Mouse (Mus musculus) lung, embryonic 14.5 days (tissue): ENCODE data around the gene Kcnh8. TPM values are rescaled to one million over a fixed set of nuclear protein-coding genes. Genes with fewer than 3 reads are reported as not detected.

Experiments
- ATAC-seq: fragments of 200-750 bp; cut with Nextera tagmentation; 2 replicates; pipeline ENCODE4 v1.8.0; 2017; ENCODE audit warnings: mild to moderate bottlenecking, moderate TSS enrichment, moderate library complexity; ENCODE audit not compliant: insufficient read depth
- DNase-seq: peaks from one replicate; pipeline ENCODE4 v3.0.0-alpha.2; 2015
- H3K27ac ChIP-seq: fragments of 300-500 bp; sonication (generic); 2 replicates; pipeline ENCODE4 v1.5.1; 2014; ENCODE audit warnings: low read depth, mild to moderate bottlenecking, moderate library complexity
- H3K27me3 ChIP-seq: fragments of 300-500 bp; sonication (generic); 2 replicates; pipeline ENCODE4 v1.6.1; 2014; ENCODE audit warnings: low read length, control low read depth; ENCODE audit not compliant: insufficient read depth
- H3K36me3 ChIP-seq: fragments of 300-500 bp; sonication (generic); 2 replicates; pipeline ENCODE4 v1.6.1; 2014; ENCODE audit warnings: control low read depth; ENCODE audit not compliant: insufficient read depth
- H3K4me1 ChIP-seq: fragments of 300-500 bp; sonication (generic); 2 replicates; pipeline ENCODE4 v1.6.1; 2014; ENCODE audit warnings: antibody characterized with exemption, control low read depth; ENCODE audit not compliant: insufficient read depth
- H3K4me2 ChIP-seq: fragments of 300-500 bp; sonication (generic); 2 replicates; pipeline ENCODE4 v1.6.1; 2014; ENCODE audit warnings: mild to moderate bottlenecking
- H3K4me3 ChIP-seq: fragments of 300-500 bp; sonication (generic); 2 replicates; pipeline ENCODE4 v1.5.1; 2014; ENCODE audit warnings: low read depth, low read length
- H3K9ac ChIP-seq: fragments of 300-500 bp; sonication (generic); 2 replicates; pipeline ENCODE4 v1.6.1; 2014
- H3K9me3 ChIP-seq: fragments of 300-500 bp; sonication (generic); 2 replicates; pipeline ENCODE4 v1.6.1; 2016; ENCODE audit warnings: low read depth, low read length, control low read depth
- CTCF ChIP-seq: IDR thresholded peaks from 2 replicates; pipeline ENCODE4 v1.5.1; 2016; ENCODE audit warnings: antibody characterized with exemption, low read depth
- WGBS: fragments of 180-500 bp; shearing (Covaris S2); extraction: QIAGEN DNeasy Blood & Tissue Kit; methylation state at CpG from one replicate; pipeline ENCODE4 v1.1.7; 2014; 5-methylcytosine and 5-hydroxymethylcytosine counted together
- polyA plus RNA-seq: library from polyadenylated mRNA; unstranded; fragments of >200 nt; fragmentation: Nextera tagmentation; extraction: Ambion mirVana; gene quantifications from 2 replicates; pipeline ENCODE4 v1.2.1, GENCODE M21; 2014

Kcnh8 gene
- polyA plus RNA-seq, 1 experiment from 2014 or later, result 0.14 TPM

GRCm38 (mm10) chr17:52712319-52712718, 109.8 kb downstream of the Kcnh8 start:
- no peak for TF ChIP-seq CTCF
- ATAC-seq, result no peak
- DNase-seq, result no peak
- no peak overlapping the region for H3K9ac ChIP-seq
- no peak overlapping the region for H3K27ac ChIP-seq
- H3K4me2 ChIP-seq, result no peak overlapping the region
- H3K36me3 ChIP-seq, result no peaks in the 10 kb centered on the region
- no peaks in the 10 kb centered on the region for H3K4me1 ChIP-seq
- H3K9me3 ChIP-seq, result no peaks in the 10 kb centered on the region
- WGBS, result 26% methylated on average over 1 of the region's 1 CpGs
- no peaks in the 10 kb centered on the region for H3K27me3 ChIP-seq
- H3K4me3 ChIP-seq, result no peak overlapping the region

- no peak for TF ChIP-seq CTCF
- no peaks in the 10 kb centered on the region for H3K4me1 ChIP-seq
- no peak overlapping the region for H3K4me2 ChIP-seq
- no peaks in the 10 kb centered on the region for H3K9me3 ChIP-seq
- no peak overlapping the region for H3K27ac ChIP-seq
- no peaks in the 10 kb centered on the region for H3K27me3 ChIP-seq
- DNase-seq, result no peak
- 72% methylated on average over 3 of the region's 3 CpGs for WGBS
- H3K4me3 ChIP-seq, result no peak overlapping the region
- H3K9ac ChIP-seq, result no peak overlapping the region
- ATAC-seq, result no peak
- no peaks in the 10 kb centered on the region for H3K36me3 ChIP-seq
These were observed 119.7 kb downstream of the Kcnh8 start for GRCm38 (mm10) chr17:52722214-52722613.

- no peak for ATAC-seq
- H3K4me3 ChIP-seq, result no peak overlapping the region
- no peak for TF ChIP-seq CTCF
- DNase-seq, result no peak
- no peak overlapping the region for H3K9ac ChIP-seq
- 69% methylated on average over 2 of the region's 2 CpGs for WGBS
- no peak overlapping the region for H3K4me2 ChIP-seq
- no peaks in the 10 kb centered on the region for H3K9me3 ChIP-seq
- H3K27me3 ChIP-seq, result no peaks in the 10 kb centered on the region
- H3K36me3 ChIP-seq, result no peaks in the 10 kb centered on the region
- no peak overlapping the region for H3K27ac ChIP-seq
- H3K4me1 ChIP-seq, result no peaks in the 10 kb centered on the region
These were observed 126.3 kb downstream of the Kcnh8 start for GRCm38 (mm10) chr17:52728806-52729205.

- Histone ChIP-seq H3K4me3 (no peak overlapping the region), H3K9me3 (no peaks in the 10 kb centered on the region), H3K4me2 (no peak overlapping the region), H3K4me1 (no peaks in the 10 kb centered on the region), H3K27ac (no peak overlapping the region), H3K36me3 (no peaks in the 10 kb centered on the region), H3K27me3 (no peaks in the 10 kb centered on the region), H3K9ac (no peak overlapping the region)
- TF ChIP-seq CTCF, result no peak
- DNase-seq (no peak), ATAC-seq (no peak)
These were observed 135.9 kb downstream of the Kcnh8 start for GRCm38 (mm10) chr17:52738436-52738835.

GRCm38 (mm10) chr17:52788151-52788550, 185.6 kb downstream of the Kcnh8 start:
- no peak for ATAC-seq
- 64% methylated on average over 3 of the region's 3 CpGs for WGBS

GRCm38 (mm10) chr17:52804463-52804862, 202.0 kb downstream of the Kcnh8 start:
- ATAC-seq, result no peak

More at GRCm38 (mm10) chr17:52788151-52788550, 185.6 kb downstream of the Kcnh8 start:
- Histone ChIP-seq H3K27me3 (no peaks in the 10 kb centered on the region), H3K9ac (no peak overlapping the region), H3K4me3 (no peak overlapping the region), H3K36me3 (no peaks in the 10 kb centered on the region), H3K27ac (no peak overlapping the region), H3K4me1 (no peaks in the 10 kb centered on the region), H3K9me3 (no peaks in the 10 kb centered on the region), H3K4me2 (no peak overlapping the region)
- DNase-seq, result no peak
- no peak for TF ChIP-seq CTCF

GRCm38 (mm10) chr17:52810773-52811172, 208.3 kb downstream of the Kcnh8 start:
- TF ChIP-seq CTCF, result no peak
- WGBS, result 63% methylated on average over 1 of the region's 1 CpGs
- Histone ChIP-seq H3K27me3 (no peaks in the 10 kb centered on the region), H3K36me3 (no peaks in the 10 kb centered on the region), H3K9ac (no peak overlapping the region), H3K27ac (no peak overlapping the region), H3K4me3 (no peak overlapping the region), H3K4me1 (no peaks in the 10 kb centered on the region), H3K4me2 (no peak overlapping the region), H3K9me3 (no peaks in the 10 kb centered on the region)
- no peak for ATAC-seq
- DNase-seq, result peak; percentile 36

More at GRCm38 (mm10) chr17:52804463-52804862, 202.0 kb downstream of the Kcnh8 start:
- peak; percentile 35; the same call in 1 of the 2 replicates for TF ChIP-seq CTCF
- H3K9me3 ChIP-seq, result no peaks in the 10 kb centered on the region
- H3K27ac ChIP-seq, result no peak overlapping the region
- no peak overlapping the region for H3K9ac ChIP-seq
- H3K27me3 ChIP-seq, result no peaks in the 10 kb centered on the region
- peak; percentile 8 for DNase-seq
- H3K4me3 ChIP-seq, result no peak overlapping the region
- H3K4me2 ChIP-seq, result no peak overlapping the region
- WGBS, result 48% methylated on average over 6 of the region's 6 CpGs
- no peaks in the 10 kb centered on the region for H3K4me1 ChIP-seq
- H3K36me3 ChIP-seq, result no peaks in the 10 kb centered on the region

GRCm38 (mm10) chr17:52819007-52819406, 216.5 kb downstream of the Kcnh8 start:
- no peak for ATAC-seq

More at GRCm38 (mm10) chr17:52819007-52819406, 216.5 kb downstream of the Kcnh8 start:
- TF ChIP-seq CTCF, result no peak
- no peak overlapping the region for H3K27ac ChIP-seq
- no peaks in the 10 kb centered on the region for H3K36me3 ChIP-seq
- no peaks in the 10 kb centered on the region for H3K4me1 ChIP-seq
- no peak overlapping the region for H3K4me2 ChIP-seq
- H3K4me3 ChIP-seq, result no peak overlapping the region
- H3K27me3 ChIP-seq, result no peaks in the 10 kb centered on the region
- H3K9me3 ChIP-seq, result no peaks in the 10 kb centered on the region
- WGBS, result 52% methylated on average over 1 of the region's 1 CpGs
- no peak overlapping the region for H3K9ac ChIP-seq
- no peak for DNase-seq
